Mouse (Mus musculus) kidney, postnatal 36 days (tissue): ENCODE measurements around the gene Gm20388.

Source experiments
- DNase-seq, 2 experiments: peaks; one replicate each; pipeline ENCODE4 v3.0.0; 2021 to 2022; ENCODE audit warnings: mixed read lengths in 2 of 2

Gm20388 gene

GRCm38 (mm10) chr8:123740263-123740662 lies 3829.6 kb downstream of the Gm20388 start:
- DNase-seq, result no peak

GRCm38 (mm10) chr8:123741232-123741631 lies 3830.6 kb downstream of the Gm20388 start:
- no peak for DNase-seq

- no peak for DNase-seq
Observed at GRCm38 (mm10) chr8:123746488-123746887, 3835.8 kb downstream of the Gm20388 start.

- DNase-seq, result peak; percentile 8 to 13
Observed at GRCm38 (mm10) chr8:123747772-123748171, 3837.1 kb downstream of the Gm20388 start.

GRCm38 (mm10) chr8:123750171-123750693 lies 3839.6 kb downstream of the Gm20388 start:
- DNase-seq, result no peak

- DNase-seq, result no peak
Observed at GRCm38 (mm10) chr8:123752773-123753468, 3842.3 kb downstream of the Gm20388 start.

- no peak for DNase-seq
Observed at GRCm38 (mm10) chr8:123753604-123754375, 3843.1 kb downstream of the Gm20388 start.

- DNase-seq, result no peak
Observed at GRCm38 (mm10) chr8:123754538-123755431, 3844.1 kb downstream of the Gm20388 start.

GRCm38 (mm10) chr8:123756901-123757300 lies 3846.3 kb downstream of the Gm20388 start:
- peak in 1 of 2 experiments; percentile 20 for DNase-seq

GRCm38 (mm10) chr8:123758935-123759334 lies 3848.3 kb downstream of the Gm20388 start:
- no peak for DNase-seq

- DNase-seq, result no peak
Observed at GRCm38 (mm10) chr8:123759933-123760332, 3849.3 kb downstream of the Gm20388 start.

- DNase-seq, result no peak
Observed at GRCm38 (mm10) chr8:123760579-123760978, 3849.9 kb downstream of the Gm20388 start.

GRCm38 (mm10) chr8:123761266-123761882 lies 3850.7 kb downstream of the Gm20388 start:
- DNase-seq, result peak; percentile 13 to 32

- DNase-seq, result no peak
Observed at GRCm38 (mm10) chr8:123761883-123762270, 3851.2 kb downstream of the Gm20388 start.

GRCm38 (mm10) chr8:123763355-123763754 lies 3852.7 kb downstream of the Gm20388 start:
- DNase-seq, result peak; percentile 20 to 21

GRCm38 (mm10) chr8:123764671-123765070 lies 3854.0 kb downstream of the Gm20388 start:
- peak in 1 of 2 experiments; percentile 40 for DNase-seq

GRCm38 (mm10) chr8:123766516-123766915 lies 3855.9 kb downstream of the Gm20388 start:
- DNase-seq, result no peak

- no peak for DNase-seq
Observed at GRCm38 (mm10) chr8:123767874-123768273, 3857.2 kb downstream of the Gm20388 start.

- peak; percentile 47 to 79 for DNase-seq
Observed at GRCm38 (mm10) chr8:123768492-123769356, 3858.1 kb downstream of the Gm20388 start.

GRCm38 (mm10) chr8:123773468-123773867 lies 3862.8 kb downstream of the Gm20388 start:
- DNase-seq, result no peak

GRCm38 (mm10) chr8:123774491-123774890 lies 3863.8 kb downstream of the Gm20388 start:
- DNase-seq, result no peak
